Mouse (Mus musculus) Muller cell, postnatal 12 days (primary cell): ENCODE measurements around the gene Mvb12a.

Experiments used
- DNase-seq: peaks from one replicate; pipeline ENCODE4 v3.0.0-alpha.2; 2015; ENCODE audit errors: inconsistent ontology term

Mvb12a gene

DNA sequence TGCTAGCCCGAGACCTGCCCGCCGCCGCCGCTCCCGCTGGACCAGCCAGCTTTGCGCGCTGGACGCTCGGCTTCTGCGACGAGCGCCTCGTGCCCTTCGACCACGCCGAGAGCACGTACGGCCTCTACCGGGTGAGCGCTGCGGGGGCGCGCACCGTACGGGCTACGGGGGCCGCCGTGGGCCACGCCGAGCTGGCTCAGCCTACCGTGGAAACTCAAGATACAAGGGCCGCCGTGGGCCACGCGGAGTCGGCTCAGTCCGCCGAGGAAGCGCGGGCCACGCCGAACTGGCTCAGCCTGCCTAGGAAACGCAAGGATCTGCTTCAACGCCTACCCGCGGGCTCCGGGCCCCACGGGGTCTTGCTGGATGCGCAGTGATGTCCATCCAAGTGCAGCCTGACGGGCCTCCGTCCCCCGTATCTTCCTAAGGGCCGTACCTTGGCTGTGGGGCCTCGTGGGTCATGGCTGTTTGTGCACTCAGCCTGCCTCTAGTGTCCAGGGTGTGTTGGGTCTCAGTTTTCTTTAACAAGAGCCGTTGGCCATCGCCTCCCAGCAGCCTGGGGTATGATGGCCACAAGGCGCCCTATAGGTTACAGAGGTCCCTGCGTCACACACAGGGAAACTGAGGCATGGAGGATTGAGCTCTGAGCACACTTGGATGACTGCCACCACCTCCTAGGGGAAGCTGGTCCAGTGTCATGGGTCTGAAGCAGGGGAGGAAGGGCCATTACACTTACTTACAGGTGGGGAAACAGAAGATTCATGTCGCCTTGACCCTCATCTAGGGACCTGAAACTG lies 49.9 kb downstream of the Mvb12a start:
- DNase-seq = no peak

DNA sequence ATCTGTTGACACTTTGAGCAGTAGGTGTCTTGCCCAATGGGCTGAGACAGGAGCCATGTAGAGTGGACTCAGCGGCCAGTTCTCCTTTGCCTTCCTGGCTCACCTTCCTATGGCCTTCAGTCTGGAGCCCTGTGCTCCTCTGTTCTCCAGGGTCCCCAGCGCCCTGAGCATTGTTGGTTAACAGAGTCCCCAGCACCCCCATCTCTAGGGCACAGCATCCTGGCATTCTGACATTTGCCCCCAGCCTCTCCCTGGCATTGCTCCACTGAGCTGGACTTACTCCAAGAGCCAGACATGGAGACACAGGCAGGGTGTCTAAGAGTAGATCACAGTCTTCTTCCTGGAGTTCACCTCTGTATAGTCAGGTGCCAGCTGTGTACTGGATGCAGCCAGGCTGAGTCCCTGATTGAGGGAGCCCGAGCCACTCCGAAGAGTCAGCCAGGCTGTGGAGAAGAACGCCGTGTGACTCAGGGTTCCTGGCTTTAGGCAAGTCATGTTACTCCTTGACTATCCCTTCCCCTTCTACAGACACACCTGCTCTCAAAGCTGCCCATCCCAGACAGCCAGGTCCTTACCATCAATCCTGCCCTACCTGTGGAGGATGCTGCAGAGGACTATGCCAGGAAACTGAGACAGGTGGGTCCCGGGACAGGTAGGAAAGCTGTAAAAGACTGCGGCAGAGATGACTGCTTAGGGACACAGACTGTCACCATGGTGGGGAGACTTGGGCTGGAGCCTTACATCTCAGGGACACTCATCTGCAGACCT lies 51.0 kb downstream of the Mvb12a start:
- DNase-seq = no peak

DNA sequence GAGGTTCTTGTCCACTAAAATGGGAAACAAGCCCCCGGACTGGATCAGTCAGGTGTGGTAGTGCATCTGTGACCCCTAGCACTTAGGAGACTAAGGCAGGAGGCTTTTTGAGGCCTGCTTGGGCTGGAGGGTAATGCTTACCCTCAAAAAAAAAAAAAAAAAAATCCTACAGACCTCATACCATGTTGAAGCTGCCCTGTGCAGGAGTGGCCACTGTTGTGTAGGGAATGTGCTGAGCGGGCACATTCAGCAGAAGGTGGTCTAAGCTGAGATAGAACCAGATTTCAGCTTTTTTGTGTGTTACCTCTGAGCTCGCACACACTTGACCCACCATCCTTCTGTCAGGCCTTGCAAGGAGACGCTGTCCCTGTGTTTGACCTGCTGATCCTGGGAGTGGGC lies 51.6 kb downstream of the Mvb12a start:
- DNase-seq = no peak

DNA sequence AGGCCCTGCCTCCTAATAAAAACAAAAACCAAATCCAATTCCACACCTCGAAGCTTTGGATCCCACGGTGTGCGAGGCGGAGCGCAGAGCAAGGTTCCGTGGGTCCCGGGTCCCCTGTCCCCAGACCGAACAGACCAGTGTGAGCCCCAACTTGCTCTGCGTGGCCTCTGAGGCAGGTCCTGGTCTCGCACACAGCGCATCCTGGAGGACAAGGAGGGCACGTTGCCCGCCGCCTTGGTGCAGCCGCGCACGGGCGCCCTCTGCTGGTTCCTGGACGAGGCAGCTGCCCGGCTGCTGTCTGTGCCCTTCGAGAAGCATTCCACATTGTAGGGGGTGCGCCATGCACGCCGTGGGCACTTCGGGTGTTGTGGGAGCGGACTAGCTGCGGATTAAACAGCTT lies 53.1 kb downstream of the Mvb12a start:
- DNase-seq = peak; percentile 85

DNA sequence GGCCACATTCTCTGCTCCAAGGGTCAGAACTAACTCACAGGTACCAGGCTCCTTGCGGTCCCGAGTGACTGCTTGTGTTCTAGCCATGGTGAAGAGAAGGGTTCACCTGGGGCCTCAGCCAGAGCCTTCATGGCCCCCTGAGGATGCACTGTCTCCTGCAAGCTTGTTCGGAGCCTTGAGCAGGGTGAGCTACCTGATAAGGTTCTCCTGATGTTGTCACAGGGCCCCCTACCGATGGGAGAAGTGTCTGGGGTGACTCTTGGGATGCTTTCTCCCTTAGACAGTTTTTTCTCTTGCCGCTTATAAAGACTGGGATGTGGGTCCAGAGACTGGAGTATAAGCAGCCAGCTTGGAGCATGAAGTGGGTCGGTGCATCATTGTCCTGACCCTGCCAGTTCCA lies 53.7 kb downstream of the Mvb12a start:
- no peak for DNase-seq

DNA sequence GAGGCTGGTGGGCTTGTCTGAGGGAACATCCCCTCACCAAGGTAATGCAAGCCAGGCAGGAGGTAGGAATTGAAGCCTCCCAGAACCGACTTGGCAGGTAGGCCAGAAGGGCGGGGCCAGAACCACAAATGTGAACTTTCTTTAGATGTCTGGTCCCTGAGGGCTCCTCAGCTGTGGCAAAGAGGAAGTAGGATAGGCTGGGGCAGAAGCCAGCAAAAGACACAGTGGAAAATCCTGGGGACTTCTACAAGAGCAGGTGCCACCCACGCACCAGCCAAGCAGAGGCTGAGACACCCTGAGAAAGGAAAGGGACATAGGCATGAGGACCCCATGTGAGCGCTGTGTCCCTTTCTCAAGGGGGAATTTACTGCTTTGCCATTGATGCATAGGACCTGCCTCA lies 54.1 kb downstream of the Mvb12a start:
- DNase-seq = no peak

DNA sequence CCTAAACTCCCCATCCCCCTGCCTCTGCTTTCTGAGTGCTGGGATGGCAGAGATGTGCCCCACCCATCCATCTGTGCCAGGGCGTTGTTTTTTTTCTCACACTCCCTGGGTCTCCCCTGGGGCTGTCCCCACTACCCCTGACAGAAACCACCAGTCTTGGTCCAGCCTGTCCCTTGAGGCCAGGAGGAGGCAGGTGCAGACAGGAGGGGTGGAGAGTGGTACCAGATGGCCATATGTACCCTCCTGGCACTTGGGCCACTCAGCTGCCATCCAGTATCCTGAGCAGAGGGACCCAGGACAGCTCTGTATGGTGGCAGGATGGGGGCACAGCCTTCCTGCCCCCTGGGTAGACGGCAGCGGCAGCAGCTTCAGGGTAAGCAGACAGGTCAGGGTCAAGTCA lies 54.7 kb downstream of the Mvb12a start, which contains the start of gene Fam129c:
Fam129c (plus strand) TSS at position 198 of the 400 bp plus-strand sequence.
- no peak for DNase-seq
